ENCODE assay signal across 31 mouse cellular contexts in genomic region chr6:97242522-97242921, GRCm38 (mm10). TPM values are rescaled to one million over a fixed set of nuclear protein-coding genes. Genes with fewer than 3 reads are reported as not detected.
"Had no signal": no experiment of that assay in that cellular context is flagged by ENCODE, and none has a peak within 500 bp of the region (broad histone marks: within the 10 kb centered on the region; RNA-seq: fewer than 3 reads in every experiment).

No protein-coding gene starts in this region.

- H3K9me3 ChIP-seq: limb, embryonic 10.5 days; limb, embryonic 12.5 days; limb, embryonic 15.5 days; liver, embryonic 15.5 days; lung, embryonic 15.5 days; midbrain, embryonic 12.5 days; midbrain, embryonic 15.5 days had no signal

- ATAC-seq: liver, embryonic 12.5 days; liver, postnatal 0 days; lung, postnatal 0 days; midbrain, embryonic 13.5 days; midbrain, embryonic 15.5 days; midbrain, embryonic 16.5 days had no signal

- H3K27me3 ChIP-seq: liver, embryonic 12.5 days; liver, embryonic 13.5 days; liver, embryonic 15.5 days; lung, embryonic 15.5 days; midbrain, embryonic 12.5 days; midbrain, embryonic 13.5 days; midbrain, embryonic 15.5 days; neural tube, embryonic 12.5 days had no signal

- H3K27ac ChIP-seq: limb, embryonic 10.5 days; limb, embryonic 12.5 days; limb, embryonic 13.5 days; limb, embryonic 15.5 days; liver, embryonic 12.5 days; liver, embryonic 13.5 days; liver, embryonic 14.5 days; liver, embryonic 15.5 days; lung, embryonic 15.5 days; macrophage; midbrain, embryonic 10.5 days; midbrain, embryonic 12.5 days; midbrain, embryonic 13.5 days; midbrain, embryonic 15.5 days; neural tube, embryonic 12.5 days had no signal

- H3K36me3 ChIP-seq: limb, embryonic 10.5 days; limb, embryonic 12.5 days; limb, embryonic 13.5 days; limb, embryonic 15.5 days; liver, embryonic 12.5 days; liver, embryonic 13.5 days; liver, embryonic 15.5 days; lung, embryonic 15.5 days; midbrain, embryonic 10.5 days; midbrain, embryonic 12.5 days; midbrain, embryonic 13.5 days; midbrain, embryonic 15.5 days; neural tube, embryonic 12.5 days had no signal

- H3K9ac ChIP-seq: limb, embryonic 12.5 days; limb, embryonic 13.5 days; limb, embryonic 15.5 days; liver, embryonic 12.5 days; liver, embryonic 13.5 days; liver, embryonic 14.5 days; liver, embryonic 15.5 days; liver, postnatal 0 days; lung, embryonic 14.5 days; lung, embryonic 15.5 days; midbrain, embryonic 12.5 days; midbrain, embryonic 13.5 days; midbrain, embryonic 15.5 days; neural tube, embryonic 12.5 days had no signal

- DNase-seq: left cerebral cortex, postnatal 4 days; liver; liver, embryonic 13.5 days; liver, postnatal 0 days; lung, adult 18-20 months; lung, adult 2 months; lung, embryonic 14.5 days; lung, postnatal 10 days; lung, postnatal 14 days; lung, postnatal 36 days; lung, postnatal 4 days had no signal

- H3K4me1 ChIP-seq: limb, embryonic 10.5 days; limb, embryonic 12.5 days; limb, embryonic 13.5 days; limb, embryonic 15.5 days; liver, embryonic 12.5 days; liver, embryonic 13.5 days; liver, embryonic 15.5 days; lung, embryonic 15.5 days; megakaryocyte, embryonic 14.5 days; midbrain, embryonic 10.5 days; midbrain, embryonic 12.5 days; midbrain, embryonic 13.5 days; midbrain, embryonic 15.5 days; neural tube, embryonic 12.5 days had no signal

- H3K4me3 ChIP-seq: limb, embryonic 10.5 days; limb, embryonic 12.5 days; limb, embryonic 13.5 days; limb, embryonic 15.5 days; liver, embryonic 12.5 days; liver, embryonic 13.5 days; liver, embryonic 15.5 days; lung, embryonic 15.5 days; megakaryocyte, embryonic 14.5 days; midbrain, embryonic 10.5 days; midbrain, embryonic 12.5 days; midbrain, embryonic 13.5 days; midbrain, embryonic 15.5 days; myocyte; neural tube, embryonic 12.5 days had no signal

- H3K4me2 ChIP-seq: limb, embryonic 12.5 days; limb, embryonic 13.5 days; limb, embryonic 15.5 days; liver, embryonic 11.5 days; liver, embryonic 12.5 days; liver, embryonic 13.5 days; liver, embryonic 15.5 days; lung, embryonic 14.5 days; lung, embryonic 15.5 days; midbrain, embryonic 12.5 days; midbrain, embryonic 13.5 days; midbrain, embryonic 15.5 days; neural tube, embryonic 12.5 days had no signal

RNA-seq across cellular contexts. Expression of gene Lmod3, which starts 10.0 kb away (rescaled TPM):
- polyA plus RNA-seq: liver, embryonic 11.5 days; liver, embryonic 14.5 days; macrophage; midbrain, embryonic 10.5 days; midbrain, embryonic 12.5 days; midbrain, embryonic 15.5 days; midbrain, embryonic 16.5 days; midbrain, postnatal 0 days had no signal
